Mouse (Mus musculus) R1 (cell line): ENCODE measurements around the gene Gm44805.
A peak's percentile ranks its signal among the peaks of the same experiment; 100 is the strongest.

Source experiments
- DNase-seq: peaks from one replicate; pipeline ENCODE4 v3.0.0-alpha.2; 2018; ENCODE audit warnings: low read depth, low spot score

Gene Gm44805

DNA sequence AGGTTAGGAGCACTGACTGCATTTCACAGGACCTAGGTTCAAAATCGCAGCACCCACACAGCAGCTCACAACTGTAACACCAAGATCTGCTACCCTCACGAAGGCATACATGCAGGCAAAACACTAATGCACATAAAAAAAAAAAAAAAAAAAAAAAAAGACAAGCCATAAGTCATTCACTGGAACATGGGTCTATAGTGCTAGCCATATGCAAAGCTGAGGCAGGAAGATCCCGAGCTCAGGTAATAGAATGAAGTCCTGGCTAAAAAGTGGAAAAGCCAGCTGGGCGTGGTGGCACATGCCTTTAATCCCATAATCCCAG lies 18.6 kb upstream of the Gm44805 start:
- no peak for DNase-seq

DNA sequence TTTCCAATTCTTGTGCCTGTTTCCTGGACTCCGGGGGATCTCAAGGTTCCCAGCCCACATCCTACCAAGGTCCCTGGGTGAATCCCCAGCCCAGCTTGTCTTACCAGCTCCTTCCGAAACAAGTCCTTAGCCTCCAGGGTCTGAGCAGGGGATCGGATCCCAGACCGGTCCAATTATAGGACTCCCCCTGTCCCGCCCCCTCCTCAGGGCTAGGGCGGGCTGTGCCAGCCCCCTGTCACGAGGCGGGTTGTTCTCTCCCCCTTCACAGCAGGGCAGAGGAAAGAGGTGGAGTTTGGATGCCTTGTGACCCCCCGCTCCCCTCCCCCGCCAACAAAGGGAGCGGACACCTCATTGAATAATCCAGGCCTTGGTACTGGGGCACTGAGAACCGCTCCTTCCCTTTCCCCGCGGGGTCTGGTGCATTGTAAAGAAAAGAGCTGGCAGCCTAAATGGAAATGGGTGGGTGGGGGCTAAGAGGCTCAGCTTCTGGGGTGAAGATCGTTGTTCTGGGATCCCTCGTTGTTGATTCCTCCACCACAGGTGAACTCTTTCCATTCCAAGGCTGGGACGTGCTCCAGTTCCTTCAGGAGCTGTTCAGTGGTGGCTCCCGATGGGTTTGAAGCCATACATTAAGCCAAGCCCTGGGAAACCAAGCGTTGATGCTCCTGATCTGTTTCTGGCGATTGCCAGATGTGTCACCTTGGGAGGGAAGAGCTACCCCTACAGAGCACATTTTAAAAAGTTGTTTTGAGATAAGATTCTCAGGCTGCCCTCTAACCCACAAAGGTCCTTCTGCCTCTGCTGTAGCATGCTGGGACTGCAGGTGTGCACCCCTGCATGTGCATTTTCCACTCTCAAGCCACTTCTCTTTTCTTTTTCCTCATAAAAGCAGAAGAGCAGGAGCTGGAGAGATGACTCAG lies 17.9 kb upstream of the Gm44805 start, which contains the start of gene Apoe:
Gene Apoe (minus strand): TSS at position 282 of the 920 bp plus-strand sequence.
- DNase-seq, result peak; percentile 93

DNA sequence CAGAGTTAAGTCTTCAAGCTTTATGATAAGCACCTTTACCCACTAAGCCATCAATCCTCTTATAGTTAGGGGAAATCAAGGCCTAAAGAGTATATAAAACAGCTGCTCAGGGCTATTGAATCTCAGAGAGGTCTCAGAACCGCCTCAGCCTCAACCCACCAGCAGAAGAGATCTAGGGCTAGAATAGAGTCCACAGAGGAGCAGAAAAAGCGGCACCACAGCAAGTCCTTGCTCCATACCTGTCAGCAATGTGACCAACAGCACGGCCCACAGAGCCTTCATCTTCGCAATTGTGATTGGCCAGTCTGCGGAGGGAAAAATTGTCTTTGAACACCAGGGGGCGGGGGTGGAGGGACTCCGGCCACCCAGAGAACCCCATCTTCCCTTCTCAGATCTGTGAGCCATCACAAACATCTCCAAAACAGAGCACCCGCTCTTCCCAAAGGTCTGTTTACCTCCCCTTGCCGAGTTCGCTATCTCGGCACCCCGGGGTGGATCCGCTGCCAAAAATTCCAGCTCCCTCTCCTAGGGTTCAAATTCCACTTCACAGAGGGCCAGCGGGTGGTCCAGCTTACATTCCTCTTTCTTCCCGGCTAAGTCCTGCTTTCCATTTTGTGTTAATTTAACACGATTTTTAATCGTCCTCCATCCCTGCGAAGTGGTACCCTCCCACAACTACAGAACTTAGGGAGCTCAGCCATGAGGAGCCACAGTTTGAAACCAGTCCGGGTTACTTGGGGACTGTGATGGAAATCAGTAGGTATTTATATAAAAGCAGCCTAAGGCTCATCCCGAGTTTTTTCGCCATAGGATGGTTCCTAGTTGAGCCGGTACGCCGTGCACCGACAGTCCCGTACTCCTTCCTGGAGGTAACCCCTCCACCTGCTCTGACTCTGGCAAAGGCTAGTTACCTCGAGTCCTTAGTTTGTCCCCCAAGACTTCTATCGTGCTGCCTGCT lies 17.0 kb upstream of the Gm44805 start:
- peak; percentile 81 for DNase-seq

DNA sequence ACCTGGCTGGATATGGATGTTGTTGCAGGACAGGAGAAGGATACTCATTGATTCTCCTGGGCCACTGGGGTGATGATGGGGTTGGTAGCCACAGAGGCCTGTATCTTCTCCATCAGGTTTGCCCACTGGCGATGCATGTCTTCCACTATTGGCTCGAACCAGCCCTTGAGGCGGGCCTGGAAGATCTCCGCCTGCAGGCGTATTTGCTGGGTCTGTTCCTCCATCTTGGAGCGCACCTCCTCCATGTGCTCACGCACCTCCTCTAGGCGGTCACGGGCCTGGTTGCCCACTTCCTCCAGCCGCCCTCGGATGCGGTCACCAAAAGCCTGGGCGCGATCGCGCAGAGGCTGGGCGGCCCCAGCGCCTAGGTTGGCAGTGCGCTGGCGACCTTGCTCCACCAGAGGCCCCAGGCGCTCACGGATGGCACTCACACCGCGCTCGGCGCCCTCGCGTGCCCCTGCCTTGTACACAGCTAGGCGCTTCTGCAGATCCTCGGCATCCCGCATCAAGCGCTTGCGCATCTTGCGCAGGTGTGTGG lies 15.2 kb upstream of the Gm44805 start:
- DNase-seq, result peak; percentile 80

DNA sequence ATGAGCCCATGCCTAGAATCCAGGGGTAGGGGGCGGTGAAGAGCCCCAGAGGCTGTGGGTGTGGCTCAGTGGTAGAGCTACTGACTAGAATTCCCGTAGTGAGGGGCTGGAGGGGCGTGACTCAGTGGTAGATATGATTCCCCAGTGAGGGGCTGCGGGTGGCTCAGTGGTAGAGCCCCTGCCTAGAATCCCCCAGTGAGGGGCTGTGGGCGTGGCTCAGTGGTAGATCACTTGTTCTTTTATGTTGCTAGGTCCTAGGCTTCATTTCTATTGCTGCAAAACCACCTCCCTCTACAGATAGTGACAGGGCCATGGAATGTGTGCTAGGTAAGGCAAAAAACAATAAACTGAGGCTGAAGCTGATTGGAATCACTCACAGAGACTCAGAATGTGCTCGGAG lies 14.7 kb upstream of the Gm44805 start:
- DNase-seq, result peak; percentile 67

DNA sequence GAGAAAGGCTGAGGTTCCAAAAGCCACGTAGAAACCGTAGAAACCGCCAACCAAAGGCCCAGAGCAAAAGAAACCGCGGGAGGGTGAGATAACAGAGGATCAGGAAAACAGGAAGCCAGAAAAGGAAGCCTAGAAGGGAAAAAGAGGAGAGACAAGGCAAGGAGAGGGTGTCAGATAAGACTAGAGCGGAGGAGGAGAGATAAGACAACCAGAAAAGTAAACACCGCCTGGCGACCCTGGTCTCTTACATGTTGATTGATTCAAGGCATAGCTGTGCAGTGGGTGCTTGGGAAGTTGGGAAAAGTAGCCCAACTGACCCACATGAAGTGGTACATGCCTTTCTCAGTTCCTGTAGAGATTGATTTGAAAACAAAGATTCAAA lies 14.0 kb upstream of the Gm44805 start:
- no peak for DNase-seq

DNA sequence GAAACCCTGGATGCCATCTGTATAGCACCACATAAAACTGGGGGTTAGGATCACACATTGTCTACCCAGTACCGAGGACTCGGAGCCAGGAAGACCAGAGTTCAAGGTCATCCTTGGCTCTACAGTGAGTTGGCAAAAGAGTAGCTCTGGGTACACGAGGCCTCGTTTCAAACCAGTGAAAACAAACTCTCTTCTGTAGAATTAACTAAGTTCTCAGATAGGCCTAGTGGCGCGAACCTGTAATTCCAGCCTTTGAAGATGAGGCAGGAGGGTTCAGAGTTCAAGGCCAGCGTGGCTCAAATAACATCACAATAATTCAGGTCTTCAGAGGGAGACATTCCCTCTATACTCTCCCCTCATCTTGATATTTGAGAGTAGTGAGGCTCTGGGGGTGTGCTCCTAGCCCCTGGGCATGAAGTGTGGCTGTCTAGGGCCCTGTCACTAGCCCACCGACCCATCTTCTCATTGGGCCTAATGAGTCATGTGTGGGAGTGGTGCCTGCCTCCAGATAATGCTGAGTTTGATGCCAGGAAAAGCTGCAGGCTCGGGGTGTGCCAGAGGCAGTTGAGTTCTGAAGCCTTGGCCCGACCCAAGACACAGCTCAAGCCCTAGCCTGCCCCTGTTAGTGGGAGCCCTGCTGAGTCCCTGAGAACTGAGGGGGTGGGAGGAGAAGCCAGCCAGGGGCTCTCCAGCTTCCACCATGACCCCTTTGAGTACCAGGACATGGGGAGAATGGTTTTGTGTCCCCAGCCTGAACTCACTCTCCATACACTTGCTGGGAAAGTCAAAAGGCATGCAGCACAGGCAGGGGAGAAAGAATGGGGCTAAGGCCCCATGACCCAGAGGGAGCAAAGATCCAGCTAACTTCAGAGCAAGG lies 13.4 kb upstream of the Gm44805 start:
- DNase-seq, result no peak

DNA sequence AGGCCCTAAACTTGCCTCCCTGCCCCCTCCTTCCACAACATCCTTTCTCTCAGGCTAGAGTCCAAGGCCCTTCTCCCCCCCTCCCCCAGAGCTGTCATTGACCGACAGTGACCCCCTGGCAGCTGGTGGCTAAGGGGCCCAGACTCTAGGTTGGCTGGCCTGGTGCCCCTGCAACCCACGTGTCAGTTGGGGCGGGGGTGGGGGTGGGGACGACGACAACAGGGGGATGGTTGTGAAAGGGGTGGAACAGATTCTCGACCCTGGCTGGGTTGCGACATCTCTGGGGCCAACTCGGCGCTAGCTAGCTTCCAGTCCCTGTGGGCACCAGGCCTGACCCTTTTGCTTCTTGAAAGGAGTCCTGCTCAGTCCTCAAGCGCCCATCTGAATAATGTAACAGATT lies 12.2 kb upstream of the Gm44805 start:
- DNase-seq, result no peak

DNA sequence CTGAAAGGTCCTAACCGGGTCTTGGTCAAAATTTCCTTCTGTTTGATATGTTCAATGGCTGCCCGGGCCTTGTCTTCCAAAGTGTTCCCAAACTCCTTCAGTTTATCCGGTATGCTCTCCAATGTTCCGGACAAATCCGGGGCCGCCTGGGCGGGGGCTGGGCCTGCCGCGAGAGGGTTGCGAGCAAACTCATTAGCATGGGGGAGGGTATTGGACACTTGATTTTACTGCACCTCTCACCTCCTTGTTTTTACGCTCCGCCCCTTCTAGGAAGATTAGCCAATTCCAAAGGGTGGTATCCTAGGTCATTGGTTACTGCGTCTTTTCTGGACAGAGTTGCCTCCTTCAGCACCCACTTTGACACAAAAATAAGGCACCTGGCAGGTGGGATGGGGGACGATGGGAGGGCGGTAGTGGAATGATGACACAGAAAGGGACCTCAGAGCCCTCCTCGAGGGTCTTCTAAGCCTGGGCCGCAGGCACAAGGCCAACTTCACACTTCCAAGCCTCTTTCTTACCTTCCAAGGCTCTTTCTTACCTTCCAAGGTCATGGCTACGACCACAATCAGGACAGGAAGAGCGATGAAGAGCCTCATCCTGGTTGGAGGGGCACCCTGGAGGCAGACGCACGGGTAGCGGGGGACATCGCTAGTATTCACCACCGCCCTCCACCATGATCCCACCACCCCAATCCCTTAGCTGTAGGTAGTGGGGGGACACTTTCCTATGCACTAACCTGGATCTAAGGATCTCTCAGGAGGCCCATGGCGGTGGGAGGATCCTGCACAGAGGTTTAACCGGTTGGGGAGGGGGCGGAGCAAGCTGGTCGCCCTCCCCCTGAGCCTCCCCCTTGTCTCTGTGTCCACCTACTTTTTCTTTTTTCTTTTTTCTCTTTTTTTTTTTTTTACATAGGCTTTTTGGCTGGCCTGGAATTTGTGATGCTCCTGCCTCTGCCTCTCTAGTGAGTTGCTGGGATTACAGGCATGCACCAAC lies 10.9 kb upstream of the Gm44805 start, which contains the start of gene Apoc1:
Gene Apoc1 (minus strand): TSS at position 788 of the 993 bp plus-strand sequence.
- peak; percentile 99 for DNase-seq

DNA sequence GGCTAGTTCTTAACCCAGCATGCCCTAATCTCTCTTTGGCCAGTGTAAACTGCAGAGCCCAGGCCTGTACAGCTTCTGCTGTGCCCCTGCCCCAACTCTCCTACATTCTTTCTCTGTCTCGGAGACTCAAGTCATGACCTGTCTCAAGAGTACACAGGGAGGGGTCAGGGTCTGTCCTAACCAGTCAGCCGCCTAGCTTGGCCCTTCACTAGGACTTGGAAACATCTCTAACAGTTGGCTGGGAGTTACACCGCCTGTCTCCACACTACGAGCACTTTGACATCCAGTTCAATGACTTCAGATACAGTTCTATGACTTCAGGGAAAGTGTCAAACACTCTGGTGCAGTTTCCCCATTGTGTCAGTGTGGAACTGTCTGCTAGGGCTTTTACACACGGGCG lies 10.2 kb upstream of the Gm44805 start:
- DNase-seq, result peak; percentile 71

DNA sequence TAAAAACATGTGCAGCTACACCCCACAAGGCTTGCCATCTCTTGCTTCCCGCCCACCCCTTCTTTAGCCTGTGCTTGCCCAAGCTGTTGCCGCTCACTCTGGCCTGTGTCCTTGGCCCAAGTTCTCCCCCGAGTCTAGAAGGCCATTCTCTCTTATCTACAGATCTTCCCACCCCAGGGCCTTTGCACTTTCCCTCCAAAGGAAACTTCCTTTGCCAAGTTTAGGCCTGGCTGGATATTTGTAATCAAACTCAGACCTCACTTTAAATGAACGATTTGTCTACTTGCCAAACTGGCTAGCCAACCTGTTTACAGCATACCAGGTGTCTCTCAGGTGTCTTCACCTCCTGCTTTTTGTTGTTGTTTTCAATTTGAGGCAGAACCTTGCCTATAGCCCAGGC lies 9.6 kb upstream of the Gm44805 start:
- DNase-seq, result no peak

DNA sequence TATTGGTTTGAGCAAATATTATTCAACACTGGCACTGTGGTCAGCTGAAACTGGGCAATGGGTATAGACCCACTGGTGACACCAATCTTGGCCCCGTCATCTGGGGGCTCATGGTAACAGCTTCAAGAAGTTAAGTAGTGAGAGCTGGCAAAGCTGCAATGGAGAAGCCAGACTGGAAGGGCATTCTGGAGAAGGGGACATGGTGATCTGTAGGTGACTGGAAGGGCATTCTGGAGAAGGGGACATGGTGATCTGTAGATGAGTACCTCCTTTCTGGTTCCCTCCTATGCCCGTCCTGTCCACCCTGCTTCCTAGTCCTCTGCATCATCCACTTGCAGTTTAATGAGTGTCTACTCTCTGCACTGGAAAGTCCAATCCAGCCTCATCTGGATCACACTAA lies 7.4 kb upstream of the Gm44805 start:
- DNase-seq, result no peak

DNA sequence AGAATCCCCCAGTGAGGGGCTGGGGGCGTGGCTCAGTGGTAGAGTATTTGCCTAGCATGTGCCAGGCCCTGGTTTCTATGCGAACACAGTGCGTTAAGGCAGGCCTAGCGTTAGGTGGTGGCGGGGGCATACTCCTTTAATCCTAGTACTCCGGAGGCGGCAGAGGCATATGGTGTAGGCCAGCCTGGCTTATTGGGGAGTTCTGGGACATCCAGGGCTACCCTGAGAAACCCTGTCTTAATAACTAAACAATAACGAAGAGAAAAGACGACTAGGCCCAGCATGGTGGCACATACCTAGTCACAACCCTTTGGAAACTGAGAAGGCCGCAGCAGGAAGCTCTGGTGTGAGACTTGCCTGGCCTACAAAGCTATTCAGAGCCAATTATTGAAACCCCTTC lies 6.9 kb upstream of the Gm44805 start:
- DNase-seq, result no peak

DNA sequence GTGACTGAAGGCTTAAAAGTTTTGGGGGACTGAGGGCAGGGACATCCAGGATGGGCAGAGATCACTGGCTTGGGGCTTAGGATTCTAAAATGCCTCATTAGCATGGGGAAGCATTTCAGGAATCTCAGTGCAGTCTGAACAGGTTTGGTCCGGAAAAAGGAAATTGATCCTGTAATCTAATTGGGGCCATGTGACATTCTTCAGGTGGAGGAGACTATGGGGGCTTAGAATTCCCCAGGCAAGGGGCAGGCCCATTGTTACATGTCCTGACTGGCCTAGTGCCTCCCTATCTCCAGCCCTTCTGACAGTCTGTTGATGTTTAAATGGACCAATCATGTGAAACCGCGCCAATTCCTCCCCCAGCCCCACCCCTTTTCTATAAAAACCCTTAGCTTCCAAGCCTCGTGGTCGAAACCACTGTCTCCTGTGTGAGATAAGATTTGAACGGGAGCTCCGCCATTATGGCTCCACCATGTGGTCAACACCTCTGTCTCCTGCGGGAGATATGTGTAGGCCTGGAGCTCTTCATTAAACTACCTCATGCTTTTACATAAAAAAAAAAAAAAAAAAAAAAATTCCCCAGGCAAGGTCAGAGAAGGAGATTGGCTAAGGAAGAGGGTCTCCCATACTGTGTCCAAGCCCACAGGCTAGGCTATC lies 5.8 kb upstream of the Gm44805 start:
- DNase-seq, result peak; percentile 92

DNA sequence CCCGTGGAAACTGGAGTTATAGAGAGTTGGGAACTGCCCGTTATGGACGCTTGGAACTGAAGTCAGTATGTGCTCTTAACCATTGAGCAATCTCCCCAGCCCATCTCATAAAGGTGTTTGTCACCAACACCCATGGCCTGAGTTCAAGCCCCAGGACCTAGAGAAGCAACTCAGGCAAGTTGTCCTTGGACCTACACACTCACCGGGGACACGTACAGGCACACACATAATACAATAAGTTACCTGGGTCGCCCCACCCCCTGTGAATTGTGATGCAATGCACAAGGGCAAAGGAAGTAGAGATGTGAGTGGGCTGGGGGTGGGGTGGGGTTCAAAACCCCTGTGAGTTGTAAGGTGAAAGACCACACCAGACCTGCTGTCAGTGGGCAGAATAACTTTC lies 5.3 kb upstream of the Gm44805 start:
- DNase-seq, result no peak

DNA sequence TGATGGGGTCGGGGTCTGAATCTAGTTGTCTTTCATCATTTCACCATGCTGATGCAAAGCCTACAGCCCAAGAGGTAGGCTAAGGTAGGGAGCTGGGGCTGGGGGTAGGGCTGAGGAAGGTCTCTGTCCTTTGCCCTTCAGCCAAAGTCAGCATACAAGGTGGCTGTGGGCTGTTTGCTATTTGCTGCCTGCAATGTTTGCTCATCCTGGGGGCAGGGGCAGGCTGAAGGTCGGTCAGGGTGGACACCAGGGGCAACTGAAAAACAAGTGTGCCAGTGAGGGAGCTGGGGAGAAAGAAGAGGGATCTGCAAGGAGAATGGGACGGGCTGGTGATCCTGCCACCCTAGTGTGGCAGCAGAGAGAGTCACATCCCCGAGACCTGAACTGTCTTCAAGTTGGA lies 4.2 kb upstream of the Gm44805 start:
- DNase-seq, result no peak

DNA sequence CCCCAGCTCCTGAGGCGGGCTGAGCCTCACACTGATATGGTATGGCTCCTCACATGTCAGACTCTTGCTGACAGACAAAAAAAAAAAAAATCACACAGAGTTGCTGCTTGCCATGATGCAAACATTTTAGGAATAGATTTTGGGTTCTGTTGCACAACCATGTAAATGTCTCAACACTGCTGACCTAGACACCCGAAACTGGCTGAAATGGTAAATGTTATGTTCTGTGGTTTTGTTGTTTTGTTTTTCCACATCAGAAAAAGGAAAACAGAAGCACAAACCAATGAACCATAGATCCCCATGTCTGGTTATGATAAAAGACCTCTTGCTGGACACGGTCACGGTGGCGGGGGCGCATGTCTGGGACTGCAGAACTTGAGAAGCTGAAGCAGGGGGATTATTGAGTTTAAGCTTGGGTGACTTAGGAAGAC lies 2.6 kb upstream of the Gm44805 start:
- DNase-seq, result no peak

DNA sequence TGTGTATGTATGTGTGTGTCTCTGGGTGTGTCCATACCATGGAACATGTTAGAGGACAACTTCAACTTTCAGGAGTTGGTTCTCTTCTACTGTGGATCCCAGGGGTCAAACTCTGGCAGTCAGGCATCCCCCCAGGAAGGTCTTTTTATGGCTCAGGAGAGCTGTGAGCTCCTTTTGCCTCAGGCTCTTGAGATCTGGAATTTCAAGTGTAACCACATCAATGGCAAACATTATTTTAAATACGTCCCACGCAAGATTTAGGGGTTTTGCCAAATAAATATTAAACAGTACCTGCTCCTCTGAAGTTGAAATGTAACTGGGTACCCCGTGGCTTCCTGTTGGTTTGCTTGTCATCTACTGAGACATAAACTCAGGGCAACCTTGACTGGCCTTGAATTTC lies 1.8 kb upstream of the Gm44805 start:
- DNase-seq, result no peak

DNA sequence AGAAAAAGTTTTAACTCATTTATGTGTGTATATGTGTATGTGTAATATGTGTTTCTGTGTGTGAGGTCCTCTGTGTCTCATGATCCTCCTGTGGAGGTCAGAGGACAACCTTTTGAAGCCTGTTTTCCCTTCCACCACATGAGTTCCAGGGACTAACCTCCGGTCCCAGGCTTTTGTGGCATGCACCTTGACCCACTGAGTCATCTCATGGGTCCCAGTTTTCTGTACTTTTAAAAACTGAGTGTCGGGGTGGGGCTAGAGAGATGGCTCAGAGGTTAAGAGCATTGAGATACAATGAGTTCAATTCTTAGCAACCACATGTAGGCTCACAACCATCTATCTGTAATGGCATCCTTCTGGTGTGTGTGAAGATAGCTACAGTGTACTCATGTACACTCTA lies 521 bp downstream of the Gm44805 start:
- no peak for DNase-seq
